Mouse (Mus musculus) forebrain, embryonic 15.5 days (tissue): ENCODE data around the gene Mapk8ip3. TPM values are rescaled to one million over a fixed set of nuclear protein-coding genes. Genes with fewer than 3 reads are reported as not detected.

ENCODE experiments used
- ATAC-seq: fragments of 200-750 bp; cut with Nextera tagmentation; replicated peaks from 2 replicates; pipeline ENCODE4 v1.8.0; 2017; ENCODE audit warnings: mild to moderate bottlenecking, moderate TSS enrichment, moderate library complexity
- H3K27ac ChIP-seq: fragments of 300-500 bp; sonication (generic); replicated peaks from 2 replicates; pipeline ENCODE4 v1.5.1; 2015; ENCODE audit warnings: mild to moderate bottlenecking, inconsistent platforms
- H3K27me3 ChIP-seq: fragments of 300-500 bp; sonication (generic); 2 replicates; pipeline ENCODE4 v1.6.1; 2015; ENCODE audit warnings: inconsistent platforms
- H3K36me3 ChIP-seq: fragments of 300-500 bp; sonication (generic); 2 replicates; pipeline ENCODE4 v1.6.1; 2015; ENCODE audit warnings: mild to moderate bottlenecking, inconsistent platforms
- H3K4me1 ChIP-seq: fragments of 300-500 bp; sonication (generic); 2 replicates; pipeline ENCODE4 v1.6.1; 2015; ENCODE audit warnings: inconsistent platforms
- H3K4me2 ChIP-seq: fragments of 300-500 bp; sonication (generic); replicated peaks from 2 replicates; pipeline ENCODE4 v1.6.1; 2015; ENCODE audit warnings: mild to moderate bottlenecking, inconsistent platforms
- H3K4me3 ChIP-seq: fragments of 300-500 bp; sonication (generic); 2 replicates; pipeline ENCODE4 v1.5.1; 2015; ENCODE audit warnings: mild to moderate bottlenecking, inconsistent platforms
- H3K9ac ChIP-seq: fragments of 300-500 bp; sonication (generic); replicated peaks from 2 replicates; pipeline ENCODE4 v1.6.1; 2015; ENCODE audit warnings: mild to moderate bottlenecking, inconsistent platforms
- H3K9me3 ChIP-seq: fragments of 300-500 bp; sonication (generic); 2 replicates; pipeline ENCODE4 v1.6.1; 2016; ENCODE audit warnings: inconsistent platforms
- WGBS: fragments of 180-500 bp; shearing (Covaris S2); methylation state at CpG from one replicate; pipeline ENCODE4 v1.1.7; 2015; ENCODE audit warnings: mixed read lengths; 5-methylcytosine and 5-hydroxymethylcytosine counted together
- polyA plus RNA-seq: library from polyadenylated mRNA; unstranded; fragments of >200 nt; fragmentation: Nextera tagmentation; extraction: Ambion mirVana; gene quantifications from 2 replicates; pipeline ENCODE4 v1.2.1, GENCODE M21; 2015

Mapk8ip3 gene
- polyA plus RNA-seq, 1 experiment from 2014 or later = 90.6 TPM

DNA sequence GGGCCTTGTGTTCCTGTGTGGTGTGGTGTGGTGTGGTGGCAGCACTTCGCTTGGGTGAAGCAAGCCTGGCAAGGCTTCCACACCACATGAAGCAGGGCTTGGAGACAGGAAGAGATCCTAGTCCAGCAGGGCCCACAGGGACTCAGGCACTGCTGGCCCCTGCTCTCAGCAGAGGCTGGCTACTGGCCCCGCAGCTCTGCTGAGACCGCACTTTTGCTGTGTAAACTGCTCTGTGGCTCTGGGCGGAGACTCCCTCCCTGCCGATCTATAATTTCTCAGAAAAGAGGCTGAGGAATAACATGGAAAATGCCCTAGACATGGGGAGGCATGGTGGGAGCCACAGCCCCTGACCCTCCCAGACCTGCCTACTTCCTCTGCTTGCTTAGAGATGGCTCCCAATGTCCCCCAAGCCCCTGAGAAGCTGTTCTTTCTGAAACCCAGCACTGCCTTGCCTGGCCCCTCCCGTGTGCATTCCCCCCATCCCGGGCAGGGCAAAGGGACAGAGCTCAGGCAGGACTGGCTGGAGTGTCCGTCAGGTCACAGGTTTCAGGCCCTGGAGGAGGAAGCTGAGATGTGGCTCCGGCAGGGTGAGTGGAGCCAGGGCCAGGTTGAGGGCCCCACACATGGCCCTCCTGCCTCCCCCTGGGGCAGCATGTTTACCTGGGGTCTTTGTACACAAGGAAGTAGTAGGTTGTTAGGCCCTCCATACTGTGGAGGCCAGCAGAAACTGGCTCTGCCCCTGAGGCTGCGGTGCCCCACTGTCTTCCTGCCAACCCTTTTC, 59.3 kb downstream of the Mapk8ip3 start:
- H3K36me3 ChIP-seq = 0 out of 2 replicates have a peak, but pooled peaks cover 1% of the 10 kb centered on the region
- H3K4me1 ChIP-seq = no peaks in the 10 kb centered on the region
- H3K9ac ChIP-seq = no peak overlapping the region
- H3K4me2 ChIP-seq = no peak overlapping the region
- no peaks in the 10 kb centered on the region for H3K27me3 ChIP-seq
- WGBS = 64% methylated on average over 10 of the region's 10 CpGs
- no peak overlapping the region for H3K4me3 ChIP-seq
- no peaks in the 10 kb centered on the region for H3K9me3 ChIP-seq
- no peak overlapping the region for H3K27ac ChIP-seq
- ATAC-seq = no peak

DNA sequence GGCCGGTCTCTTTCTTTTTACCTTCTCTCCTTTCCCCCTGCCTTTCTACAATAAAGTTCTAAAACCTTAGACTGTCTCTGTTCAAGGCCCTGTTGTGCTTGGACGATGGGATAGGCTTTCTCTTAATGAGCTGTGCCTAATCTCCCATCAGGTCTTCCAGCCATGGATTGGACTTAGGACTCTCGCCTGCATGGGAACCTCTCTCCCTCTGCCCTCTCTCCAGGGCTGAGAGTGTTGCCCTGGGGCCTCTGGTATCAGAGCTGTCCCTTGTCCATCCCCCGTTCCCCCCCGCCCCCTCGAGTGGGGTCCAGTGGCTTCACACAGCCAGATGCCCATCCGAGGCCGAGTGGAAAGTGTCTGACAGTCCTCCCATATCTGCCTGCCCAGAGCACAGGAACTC, 61.8 kb downstream of the Mapk8ip3 start:
- no peak overlapping the region for H3K4me3 ChIP-seq
- no peaks in the 10 kb centered on the region for H3K9me3 ChIP-seq
- H3K9ac ChIP-seq = no peak overlapping the region
- H3K4me1 ChIP-seq = no peaks in the 10 kb centered on the region
- no peak for ATAC-seq
- no peak overlapping the region for H3K27ac ChIP-seq
- no peaks in the 10 kb centered on the region for H3K27me3 ChIP-seq
- no peaks in the 10 kb centered on the region for H3K36me3 ChIP-seq
- WGBS = 80% methylated on average over 8 of the region's 8 CpGs
- H3K4me2 ChIP-seq = no peak overlapping the region

DNA sequence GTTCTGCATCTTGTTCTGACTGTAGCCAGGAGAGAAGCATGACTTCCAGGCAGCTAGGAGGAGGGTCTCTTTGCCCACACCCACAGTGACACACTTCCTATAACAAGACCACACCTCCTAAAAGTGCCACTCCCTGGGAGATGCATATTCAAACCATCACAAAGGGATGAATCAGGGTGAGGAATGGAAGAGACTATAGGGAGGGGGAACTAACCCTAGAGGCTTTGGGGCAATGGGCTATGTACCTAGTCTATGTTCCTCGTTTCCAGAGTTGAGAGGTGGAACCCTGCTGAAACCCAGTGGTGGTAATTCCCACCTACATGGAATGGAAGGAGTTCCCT, 62.4 kb downstream of the Mapk8ip3 start:
- no peak overlapping the region for H3K4me2 ChIP-seq
- no peak for ATAC-seq
- no peak overlapping the region for H3K4me3 ChIP-seq
- no peaks in the 10 kb centered on the region for H3K36me3 ChIP-seq
- 46% methylated on average over 1 of the region's 1 CpGs for WGBS
- H3K27me3 ChIP-seq = no peaks in the 10 kb centered on the region
- no peaks in the 10 kb centered on the region for H3K4me1 ChIP-seq
- no peak overlapping the region for H3K9ac ChIP-seq
- H3K9me3 ChIP-seq = no peaks in the 10 kb centered on the region
- H3K27ac ChIP-seq = no peak overlapping the region

DNA sequence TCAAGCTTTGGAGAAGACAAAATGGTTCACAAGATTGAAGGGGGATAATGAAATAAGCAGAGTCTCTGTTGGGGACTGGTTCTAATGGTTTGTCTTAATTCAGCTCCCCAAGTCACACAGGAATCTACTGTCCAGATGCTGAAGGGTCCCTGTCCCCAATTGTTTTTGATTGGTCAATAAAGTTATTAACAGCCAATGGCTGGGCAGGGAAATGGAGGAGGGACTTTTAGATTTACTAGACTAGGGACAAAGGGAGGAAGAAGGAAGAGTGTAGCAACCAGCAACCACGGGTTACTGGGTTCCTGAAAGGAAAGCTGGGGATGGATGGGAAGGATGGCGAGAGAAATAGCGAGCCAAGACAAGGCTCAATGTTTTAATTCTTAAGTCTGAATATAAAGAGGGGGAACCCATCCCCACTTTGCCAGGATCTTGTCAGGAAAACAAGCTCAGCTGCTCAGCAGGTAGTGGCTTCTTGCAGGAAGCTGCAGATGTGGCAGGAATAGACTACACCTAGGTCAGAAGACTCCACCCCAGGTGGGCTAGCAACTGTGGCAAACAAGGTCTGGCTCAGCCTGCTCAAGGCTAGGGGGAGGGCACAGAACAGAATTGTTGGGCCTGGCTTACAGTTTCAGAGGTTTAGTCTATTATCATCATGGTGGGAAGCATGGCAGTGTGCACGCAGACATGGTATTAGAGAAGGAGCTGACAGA, 62.9 kb downstream of the Mapk8ip3 start:
- WGBS = 59% methylated on average over 4 of the region's 4 CpGs
- ATAC-seq = no peak
- Histone ChIP-seq H3K27ac (no peak overlapping the region), H3K9ac (no peak overlapping the region), H3K4me2 (no peak overlapping the region), H3K4me1 (no peaks in the 10 kb centered on the region), H3K9me3 (no peaks in the 10 kb centered on the region), H3K4me3 (no peak overlapping the region), H3K27me3 (no peaks in the 10 kb centered on the region), H3K36me3 (no peaks in the 10 kb centered on the region)

DNA sequence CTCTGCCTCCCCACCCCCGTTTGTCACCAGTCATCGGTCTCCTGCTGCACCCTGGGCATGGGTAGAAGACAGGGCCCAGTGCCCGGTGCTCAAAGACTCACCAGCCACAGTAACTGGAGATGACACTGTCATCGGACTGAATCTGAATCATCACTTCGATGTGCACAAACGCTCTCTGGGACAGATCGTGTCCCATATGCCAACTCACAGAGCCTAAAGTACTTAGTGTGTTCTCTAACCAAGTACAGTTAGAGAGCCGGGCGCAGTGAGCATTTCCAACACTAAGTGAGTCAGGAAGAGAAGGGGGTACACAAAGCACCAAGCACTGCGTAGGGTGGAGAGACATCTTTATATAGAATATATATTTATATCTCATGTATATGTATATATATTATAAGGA, 68.9 kb downstream of the Mapk8ip3 start:
- Histone ChIP-seq H3K4me2 (no peak overlapping the region), H3K4me1 (no peaks in the 10 kb centered on the region), H3K4me3 (no peak overlapping the region), H3K27me3 (no peaks in the 10 kb centered on the region), H3K9me3 (no peaks in the 10 kb centered on the region), H3K27ac (no peak overlapping the region), H3K9ac (no peak overlapping the region), H3K36me3 (peaks cover 9% of the 10 kb centered on the region; the same call in 1 of the 2 replicates)
- WGBS = 94% methylated on average over 10 of the region's 10 CpGs
- ATAC-seq = no peak

DNA sequence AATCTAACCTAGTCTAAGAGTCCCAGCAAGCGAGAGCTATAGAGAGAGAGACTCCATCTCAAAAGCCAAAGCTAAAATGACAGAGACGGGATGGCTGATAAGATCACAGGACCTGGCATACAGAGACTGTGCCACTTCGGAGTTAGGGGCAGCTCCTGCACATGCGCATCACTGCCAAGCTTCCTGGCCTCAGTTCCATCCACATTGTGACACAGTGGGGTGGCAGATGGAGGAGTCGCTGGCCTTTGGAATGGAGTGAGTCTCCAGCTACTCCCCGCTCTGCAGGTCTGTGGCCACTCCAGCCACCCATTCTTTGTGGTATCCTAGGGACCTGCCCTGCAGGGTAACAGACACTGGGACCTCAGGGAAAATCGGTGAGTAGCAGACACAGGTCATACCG, 71.0 kb downstream of the Mapk8ip3 start, which contains the start of gene Igfals:
Gene Igfals (plus strand): TSS at position 222 of the 400 bp plus-strand sequence.
- no peak for ATAC-seq
- WGBS = 91% methylated on average over 8 of the region's 8 CpGs
- Histone ChIP-seq H3K27me3 (no peaks in the 10 kb centered on the region), H3K4me2 (no peak within 1 kb of the TSS), H3K4me1 (no peaks in the 10 kb centered on the region), H3K36me3 (peaks cover 22% of the 10 kb centered on the region), H3K4me3 (no peak within 1 kb of the TSS), H3K9me3 (no peaks in the 10 kb centered on the region), H3K27ac (no peak within 1 kb of the TSS), H3K9ac (no peak within 1 kb of the TSS)

DNA sequence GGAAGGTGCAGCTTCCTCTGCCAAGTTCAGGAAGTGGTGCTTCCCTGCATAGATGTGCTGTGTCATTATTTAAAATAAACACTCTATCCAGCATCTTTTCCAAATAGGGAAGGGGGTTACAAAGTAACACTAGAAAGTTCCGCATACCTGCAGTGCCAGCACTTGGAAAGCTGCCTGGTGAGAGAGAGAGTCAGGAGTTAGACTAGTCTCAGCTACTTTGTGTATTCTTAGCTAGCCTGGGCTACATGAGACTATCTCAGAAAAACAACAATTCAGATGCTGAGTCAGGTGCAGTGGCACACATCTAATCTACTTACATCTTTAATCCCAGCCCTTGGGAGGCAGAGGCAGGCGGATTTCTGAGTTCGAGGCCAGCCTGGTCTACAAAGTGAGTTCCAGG, 75.0 kb downstream of the Mapk8ip3 start:
- Histone ChIP-seq H3K27ac (no peak overlapping the region), H3K4me2 (no peak overlapping the region), H3K27me3 (no peaks in the 10 kb centered on the region), H3K36me3 (peaks cover 22% of the 10 kb centered on the region), H3K9me3 (no peaks in the 10 kb centered on the region), H3K9ac (no peak overlapping the region), H3K4me3 (no peak overlapping the region), H3K4me1 (no peaks in the 10 kb centered on the region)
- 87% methylated on average over 3 of the region's 3 CpGs for WGBS
- ATAC-seq = no peak

DNA sequence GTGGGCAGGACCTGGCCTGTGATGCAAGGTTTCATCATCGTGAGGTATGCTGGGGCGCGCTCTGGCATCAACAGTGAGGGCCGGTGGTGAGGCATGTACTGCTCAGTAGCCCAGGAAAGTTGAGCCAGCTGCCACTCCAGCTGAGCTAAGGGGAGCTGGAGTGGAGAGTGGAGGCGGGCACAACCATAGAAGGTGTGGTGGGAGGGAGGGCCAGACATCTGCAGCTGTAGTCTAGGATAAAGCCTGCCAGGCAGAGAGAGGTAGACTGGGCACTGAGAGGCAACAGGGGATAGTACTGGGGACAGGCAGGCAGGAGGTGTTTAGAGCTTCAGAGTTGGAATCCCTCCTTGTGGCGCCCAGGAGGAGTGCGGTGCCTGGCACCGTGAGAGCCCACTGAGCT, 76.7 kb downstream of the Mapk8ip3 start:
- 89% methylated on average over 8 of the region's 8 CpGs for WGBS
- Histone ChIP-seq H3K9me3 (no peaks in the 10 kb centered on the region), H3K27me3 (no peaks in the 10 kb centered on the region), H3K36me3 (peaks cover 22% of the 10 kb centered on the region), H3K4me3 (no peak overlapping the region), H3K4me1 (no peaks in the 10 kb centered on the region), H3K27ac (no peak overlapping the region), H3K9ac (no peak overlapping the region), H3K4me2 (no peak overlapping the region)
- no peak for ATAC-seq

DNA sequence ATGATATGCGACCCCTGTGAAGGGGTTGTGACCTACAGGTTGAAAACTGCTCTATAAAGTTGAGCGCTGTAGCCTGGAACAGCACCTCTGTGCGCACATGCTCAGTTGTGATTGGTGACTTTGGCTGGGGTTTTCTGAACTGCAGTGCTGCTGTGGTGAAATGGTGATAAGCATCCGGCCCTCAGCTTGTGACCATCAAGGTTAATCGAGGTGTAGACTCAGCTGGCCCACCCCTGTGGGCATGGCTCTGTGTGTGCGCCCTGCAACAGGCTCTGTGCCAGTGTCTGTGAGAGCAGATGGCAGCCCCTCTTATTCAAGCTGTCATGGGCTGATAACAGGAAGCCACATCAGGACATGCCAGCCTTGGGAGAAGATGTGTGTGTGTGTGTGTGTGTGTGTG, 77.8 kb downstream of the Mapk8ip3 start:
- WGBS = 84% methylated on average over 6 of the region's 6 CpGs
- peaks cover 23% of the 10 kb centered on the region for H3K36me3 ChIP-seq

DNA sequence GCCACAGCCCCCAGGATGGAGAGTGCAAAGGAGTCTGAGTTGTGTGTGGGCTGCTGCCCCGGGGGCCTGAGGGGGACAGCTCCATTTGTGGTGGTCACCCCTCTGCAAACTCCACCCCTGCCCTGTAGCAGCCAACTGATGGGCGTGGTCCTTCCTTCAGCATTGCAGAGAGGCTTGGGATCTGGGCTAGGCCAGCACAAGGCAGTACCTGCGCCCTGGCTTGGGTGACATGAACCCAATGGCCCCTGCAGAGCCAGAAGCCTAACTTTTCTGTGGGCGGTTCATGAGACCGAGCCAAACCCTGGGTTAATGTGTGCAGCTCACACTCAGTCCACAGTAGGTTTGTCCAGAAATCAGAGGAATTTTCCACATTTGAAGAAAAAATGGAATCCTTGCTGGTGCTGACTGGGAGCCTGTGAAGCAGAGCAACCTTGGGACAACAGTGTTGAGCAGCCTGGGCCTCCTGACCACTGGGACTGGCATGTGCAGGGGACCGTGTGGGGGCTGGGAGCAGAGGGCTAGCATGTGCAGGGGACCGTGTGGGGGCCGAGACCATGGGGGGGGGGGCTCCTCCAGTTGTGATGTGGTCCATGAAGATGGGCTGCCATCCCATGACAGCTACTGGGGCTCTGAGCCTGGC, 78.8 kb downstream of the Mapk8ip3 start:
- 85% methylated on average over 8 of the region's 8 CpGs for WGBS
- ATAC-seq = no peak
- Histone ChIP-seq H3K27ac (no peak overlapping the region), H3K27me3 (no peaks in the 10 kb centered on the region), H3K4me2 (no peak overlapping the region), H3K4me1 (no peaks in the 10 kb centered on the region), H3K9ac (no peak overlapping the region), H3K4me3 (no peak overlapping the region), H3K9me3 (no peaks in the 10 kb centered on the region), H3K36me3 (peaks cover 25% of the 10 kb centered on the region)

More for the DNA sequence above, 77.8 kb downstream of the Mapk8ip3 start:
- H3K4me2 ChIP-seq = no peak overlapping the region
- no peaks in the 10 kb centered on the region for H3K9me3 ChIP-seq
- H3K27me3 ChIP-seq = no peaks in the 10 kb centered on the region
- H3K4me1 ChIP-seq = no peaks in the 10 kb centered on the region
- no peak for ATAC-seq
- H3K27ac ChIP-seq = no peak overlapping the region
- H3K9ac ChIP-seq = no peak overlapping the region
- no peak overlapping the region for H3K4me3 ChIP-seq

DNA sequence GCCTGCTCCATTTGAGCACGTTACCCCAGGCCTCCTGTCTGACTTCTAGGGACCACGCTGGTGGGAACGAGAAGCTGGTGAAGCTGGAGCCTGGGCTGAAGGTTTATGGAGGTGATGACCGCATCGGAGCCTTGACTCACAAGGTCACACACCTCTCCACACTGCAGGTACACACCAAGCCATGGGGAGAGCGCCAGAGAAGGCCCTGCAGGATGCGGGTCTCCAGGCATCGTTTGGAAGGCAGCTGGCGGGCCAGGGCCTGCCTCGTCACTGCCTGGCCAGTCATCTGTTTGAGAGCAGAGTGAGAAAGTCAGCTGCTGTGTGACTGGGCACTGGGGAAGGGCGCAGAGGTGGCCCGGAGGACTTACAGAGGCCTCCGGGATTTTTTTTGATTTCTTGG, 80.2 kb downstream of the Mapk8ip3 start:
- no peak for ATAC-seq
- no peak overlapping the region for H3K4me2 ChIP-seq
- H3K4me3 ChIP-seq = no peak overlapping the region
- no peaks in the 10 kb centered on the region for H3K27me3 ChIP-seq
- H3K4me1 ChIP-seq = 0 out of 2 replicates have a peak, but pooled peaks cover 2% of the 10 kb centered on the region
- H3K9ac ChIP-seq = no peak overlapping the region
- H3K36me3 ChIP-seq = peaks cover 15% of the 10 kb centered on the region
- H3K9me3 ChIP-seq = no peaks in the 10 kb centered on the region
- 90% methylated on average over 13 of the region's 13 CpGs for WGBS
- no peak overlapping the region for H3K27ac ChIP-seq

DNA sequence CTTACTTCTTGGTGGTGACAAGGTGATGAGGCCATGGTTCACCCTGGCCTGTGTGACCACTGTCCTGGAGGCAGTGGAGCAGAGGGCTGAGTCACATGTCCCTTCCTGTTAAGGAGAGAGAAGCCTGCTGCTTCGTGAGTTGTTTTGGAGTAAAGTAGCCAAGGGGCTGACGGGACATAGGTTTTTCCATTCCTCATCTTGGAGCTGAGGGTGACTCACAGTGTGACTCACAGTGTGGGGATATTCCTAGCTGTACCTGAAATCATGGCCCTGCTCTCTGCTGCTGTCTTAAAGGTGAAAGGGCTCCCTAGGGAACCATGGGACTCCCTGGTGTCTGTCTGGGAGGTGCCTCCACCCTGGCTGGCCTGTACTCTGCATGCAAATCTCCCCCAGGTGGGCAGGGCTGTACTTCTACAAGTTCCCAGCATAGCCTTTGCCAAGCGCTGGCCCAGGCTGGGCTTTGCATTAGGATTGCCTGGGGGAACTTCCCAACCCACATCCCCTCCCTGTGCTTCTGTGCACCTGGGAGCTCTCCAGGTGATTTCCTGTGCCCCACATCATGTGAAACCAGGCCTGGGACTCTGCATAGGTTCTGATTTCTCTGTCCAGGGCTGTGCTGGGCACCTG, 80.8 kb downstream of the Mapk8ip3 start:
- Histone ChIP-seq H3K9me3 (no peaks in the 10 kb centered on the region), H3K4me2 (no peak overlapping the region), H3K4me1 (peaks cover 8% of the 10 kb centered on the region), H3K4me3 (no peak overlapping the region), H3K27me3 (no peaks in the 10 kb centered on the region), H3K27ac (no peak overlapping the region), H3K36me3 (peaks cover 11% of the 10 kb centered on the region), H3K9ac (no peak overlapping the region)
- WGBS = 87% methylated on average over 3 of the region's 3 CpGs
- ATAC-seq = no peak
